Mouse (Mus musculus): ENCODE measurements at regions not wholly inside any gene's neighbourhood (a gene's known extent, or its start where the extent isn't known, plus 50 kb on each side); places are given as distances from the start of the nearest gene placed in this dataset.

- TF ChIP-seq ZNF384 (IDR thresholded peaks at IDR 0.05; ENCODE audit: low read depth, low read length) (no peak), MYC (IDR thresholded peaks at IDR 0.05; ENCODE audit: low read depth, low read length) (no peak), CHD1 (IDR thresholded peaks at IDR 0.05; ENCODE audit: low read depth, low read length) (no peak), CTCF (IDR thresholded peaks at IDR 0.05 in 2 of 3, conservative IDR thresholded peaks at IDR 0.05 in 1 of 3; ENCODE audit: control insufficient read depth in 1 of 3, insufficient read depth in 1 of 3, low read depth in 2 of 3, low read length in 3 of 3, poor library complexity in 1 of 3, severe bottlenecking in 1 of 3) (no peak), MXI1 (IDR thresholded peaks at IDR 0.05; ENCODE audit: low read depth, low read length) (no peak), TAL1 (IDR thresholded peaks at IDR 0.05; ENCODE audit: low read length) (no peak), POLR2A (IDR thresholded peaks at IDR 0.05; ENCODE audit: control insufficient read depth in 1 of 2, insufficient read depth in 1 of 2, low read depth in 1 of 2, low read length in 2 of 2, poor library complexity in 1 of 2) (no peak), GATA1 (IDR thresholded peaks at IDR 0.05; ENCODE audit: low read depth, low read length) (no peak), MAFK (IDR thresholded peaks at IDR 0.05; ENCODE audit: borderline replicate concordance, low read depth, low read length) (no peak)
Measured at GRCm38 (mm10) chr12:17063920-17064319, 52.4 kb upstream of the 2410004P03Rik start.

Data from MEL (cell line).